Mouse (Mus musculus) spleen, adult 2 months (tissue): ENCODE results near the gene Rrnad1. TPM values are rescaled to one million over a fixed set of nuclear protein-coding genes. Genes with fewer than 3 reads are reported as not detected.
A peak's percentile ranks its signal among the peaks of the same experiment; 100 is the strongest.

Experiments used
- DNase-seq, 2 experiments: peaks; one replicate each; pipeline versions ENCODE4 v3.0.0 to v3.0.0-alpha.2; 2012 to 2021; ENCODE audit warnings: low spot score in 2 of 2, low read depth in 1 of 2
- H3K27ac ChIP-seq: fragments of 200-500 bp; 2 replicates; pipeline ENCODE4 v1.5.1; 2012; ENCODE audit warnings: low read length, inconsistent platforms; ENCODE audit not compliant: insufficient read depth
- H3K27me3 ChIP-seq: fragments of 200-500 bp; 2 replicates; pipeline ENCODE4 v1.6.1; 2012; ENCODE audit warnings: mild to moderate bottlenecking, moderate library complexity, low read length, inconsistent platforms; ENCODE audit not compliant: control insufficient read depth, insufficient read depth
- H3K36me3 ChIP-seq: fragments of 200-500 bp; 2 replicates; pipeline ENCODE4 v1.6.1; 2012; ENCODE audit warnings: mild to moderate bottlenecking, low read length, inconsistent platforms; ENCODE audit not compliant: control insufficient read depth, insufficient read depth
- H3K4me1 ChIP-seq: fragments of 200-500 bp; 2 replicates; pipeline ENCODE4 v1.6.1; 2011; ENCODE audit warnings: inconsistent platforms; ENCODE audit not compliant: control insufficient read depth, insufficient read depth, insufficient read length
- H3K4me3 ChIP-seq: fragments of 200-500 bp; 2 replicates; pipeline ENCODE4 v1.5.1; 2011; ENCODE audit warnings: mild to moderate bottlenecking, inconsistent platforms; ENCODE audit not compliant: insufficient read depth, insufficient read length; ENCODE audit errors: extremely low read depth
- CTCF ChIP-seq: fragments of 200-500 bp; IDR thresholded peaks from 2 replicates; pipeline ENCODE4 v1.5.1; 2011; ENCODE audit warnings: mild to moderate bottlenecking, inconsistent platforms; ENCODE audit not compliant: insufficient read depth, insufficient read length, insufficient replicate concordance; ENCODE audit errors: extremely low read depth
- POLR2A ChIP-seq: fragments of 200-500 bp; IDR thresholded peaks from 2 replicates; pipeline ENCODE4 v1.6.1; 2011; ENCODE audit warnings: low read depth, low read length, inconsistent platforms
- WGBS: fragments of 180-500 bp; shearing (Covaris S2); methylation state at CpG from one replicate; pipeline ENCODE4 v1.1.7; 2018; 5-methylcytosine and 5-hydroxymethylcytosine counted together
- polyA plus RNA-seq: library from polyadenylated mRNA; depleted of rRNA; stranded (reverse); fragments of >200 nt; gene quantifications from 2 replicates; pipeline ENCODE4 v1.2.3, GENCODE M21; 2012

Rrnad1 gene
- polyA plus RNA-seq, 1 experiment: 35.6 TPM

GRCm38 (mm10) chr3:87929341-87930077 lies 1.0 kb downstream of the Rrnad1 start:
- TF ChIP-seq POLR2A: no peak
- TF ChIP-seq CTCF: no peak
- Histone ChIP-seq H3K27me3 (no peaks in the 10 kb centered on the region), H3K36me3 (peaks cover 22% of the 10 kb centered on the region), H3K4me1 (peaks cover 6% of the 10 kb centered on the region; the same call in 1 of the 2 replicates), H3K4me3 (peak overlapping the region; percentile 93), H3K27ac (peak overlapping the region; percentile 71)
- DNase-seq: no peak
- WGBS: 3% methylated on average over 26 of the region's 26 CpGs

- Histone ChIP-seq H3K4me3 (no peak overlapping the region), H3K27ac (no peak overlapping the region), H3K27me3 (no peaks in the 10 kb centered on the region), H3K4me1 (peaks cover 6% of the 10 kb centered on the region; the same call in 1 of the 2 replicates), H3K36me3 (peaks cover 26% of the 10 kb centered on the region)
- TF ChIP-seq POLR2A (no peak), CTCF (no peak)
- 95% methylated on average over 5 of the region's 5 CpGs for WGBS
- no peak for DNase-seq
Measured at GRCm38 (mm10) chr3:87927452-87927851, 3.1 kb downstream of the Rrnad1 start.

- no peak overlapping the region for H3K27ac ChIP-seq
- H3K27me3 ChIP-seq: no peaks in the 10 kb centered on the region
- no peak for DNase-seq
- no peaks in the 10 kb centered on the region; the same call in 1 of the 2 replicates for H3K4me1 ChIP-seq
- no peak overlapping the region for H3K4me3 ChIP-seq
- H3K36me3 ChIP-seq: peaks cover 27% of the 10 kb centered on the region
- 96% methylated on average over 7 of the region's 7 CpGs for WGBS
- TF ChIP-seq CTCF: no peak
- no peak for TF ChIP-seq POLR2A
Measured at GRCm38 (mm10) chr3:87924996-87925395, 5.5 kb downstream of the Rrnad1 start.

GRCm38 (mm10) chr3:87920270-87920943 lies 10.1 kb downstream of the Rrnad1 start:
- Histone ChIP-seq H3K27me3 (no peaks in the 10 kb centered on the region), H3K36me3 (peaks cover 23% of the 10 kb centered on the region), H3K4me3 (peak overlapping the region; percentile 18; the same call in 1 of the 2 replicates), H3K4me1 (no peaks in the 10 kb centered on the region), H3K27ac (no peak overlapping the region)
- no peak for TF ChIP-seq POLR2A
- no peak for TF ChIP-seq CTCF
- DNase-seq: no peak
- WGBS: 63% methylated on average over 9 of the region's 9 CpGs

DNA sequence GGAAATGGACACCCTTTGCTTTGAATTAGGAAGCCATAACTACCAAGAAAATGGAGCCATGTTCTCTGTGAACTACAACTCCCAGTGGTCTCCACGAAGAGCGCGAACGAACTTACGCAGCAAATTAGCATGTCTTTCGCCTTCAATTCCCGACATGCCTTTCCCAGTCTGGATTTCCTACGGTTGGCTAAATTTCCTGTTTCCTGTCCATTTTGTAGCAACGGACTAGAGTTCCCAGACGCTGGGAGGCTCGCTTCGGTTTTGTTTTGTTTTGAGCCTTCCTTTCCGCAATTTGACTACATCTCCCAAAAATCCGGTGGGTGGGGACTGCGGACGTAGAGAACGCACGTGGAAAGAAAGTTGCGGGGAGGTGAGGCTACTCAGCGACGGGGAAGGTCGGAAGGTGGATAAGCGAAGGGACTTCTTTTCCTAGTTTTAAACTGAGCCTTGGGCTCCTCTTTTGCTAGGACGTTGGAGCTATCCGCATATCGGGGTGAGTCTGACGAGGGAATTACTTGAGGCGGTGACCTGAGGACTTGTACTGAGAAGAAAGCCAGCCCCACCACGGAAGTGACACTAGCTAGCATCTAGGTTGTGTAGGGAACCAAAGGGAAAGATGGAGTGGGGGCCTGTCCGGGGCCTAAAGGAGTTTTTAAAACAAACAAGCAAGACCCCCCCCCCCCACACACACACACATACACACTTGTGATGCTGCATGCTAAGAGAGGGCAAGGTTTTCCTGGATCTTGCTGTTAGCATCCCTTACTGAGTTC lies 11.0 kb downstream of the Rrnad1 start, which contains the start of gene Mrpl24:
Gene Mrpl24, plus strand, starts transcription at position 171 of the 773 bp plus-strand sequence.
- WGBS: under 1% methylated on average over 30 of the region's 30 CpGs
- no peaks in the 10 kb centered on the region for H3K4me1 ChIP-seq
- peaks cover 25% of the 10 kb centered on the region for H3K36me3 ChIP-seq
- H3K27ac ChIP-seq: peak within 1 kb of the TSS; percentile 51
- H3K27me3 ChIP-seq: no peaks in the 10 kb centered on the region
- no peak for TF ChIP-seq CTCF
- TF ChIP-seq POLR2A: peak; percentile 9; the same call in 1 of the 2 replicates
- H3K4me3 ChIP-seq: peak within 1 kb of the TSS; percentile 72
- peak; percentile 53 to 65 for DNase-seq

- no peak overlapping the region for H3K4me3 ChIP-seq
- TF ChIP-seq CTCF: no peak
- 93% methylated on average over 1 of the region's 1 CpGs for WGBS
- H3K27me3 ChIP-seq: no peaks in the 10 kb centered on the region
- no peak for DNase-seq
- peaks cover 25% of the 10 kb centered on the region for H3K36me3 ChIP-seq
- no peak overlapping the region for H3K27ac ChIP-seq
- no peaks in the 10 kb centered on the region for H3K4me1 ChIP-seq
Measured at GRCm38 (mm10) chr3:87918551-87918950, 12.0 kb downstream of the Rrnad1 start.
